Mouse (Mus musculus) liver, adult 2 months (tissue): ENCODE results near the gene Fndc7. TPM values are rescaled to one million over a fixed set of nuclear protein-coding genes. Genes with fewer than 3 reads are reported as not detected.

Experiments used
- DNase-seq: peaks from one replicate; pipeline ENCODE4 v3.0.0-alpha.2; 2011; ENCODE audit warnings: low read depth, low spot score; ENCODE audit errors: extremely low read depth
- H3K27ac ChIP-seq: fragments of 200-500 bp; replicated peaks from 2 replicates; pipeline ENCODE4 v1.5.1; 2012; ENCODE audit warnings: low read depth, mild to moderate bottlenecking, control low read depth, inconsistent platforms, low read length; ENCODE audit not compliant: insufficient read depth
- H3K27me3 ChIP-seq: fragments of 200-500 bp; 2 replicates; pipeline ENCODE4 v1.6.1; 2012; ENCODE audit warnings: mild to moderate bottlenecking, moderate library complexity, low read length, inconsistent platforms; ENCODE audit not compliant: control insufficient read depth, insufficient read depth
- H3K36me3 ChIP-seq: fragments of 200-500 bp; 2 replicates; pipeline ENCODE4 v1.6.1; 2012; ENCODE audit warnings: low read length, inconsistent platforms; ENCODE audit not compliant: control insufficient read depth, insufficient read depth
- H3K4me1 ChIP-seq: fragments of 200-500 bp; 2 replicates; pipeline ENCODE4 v1.6.1; 2011; ENCODE audit warnings: low read length; ENCODE audit not compliant: control insufficient read depth, insufficient read depth
- H3K4me3 ChIP-seq: fragments of 200-500 bp; 2 replicates; pipeline ENCODE4 v1.5.1; 2011; ENCODE audit warnings: low read depth, mild to moderate bottlenecking, control low read depth, low read length, moderate library complexity; ENCODE audit not compliant: insufficient read depth
- H3K79me2 ChIP-seq: fragments of 200-500 bp; 2 replicates; pipeline ENCODE4 v1.6.1; 2012; ENCODE audit warnings: inconsistent platforms, mild to moderate bottlenecking, low read length, moderate library complexity; ENCODE audit not compliant: control insufficient read depth, insufficient read depth
- H3K9ac ChIP-seq: fragments of 200-500 bp; 2 replicates; pipeline ENCODE4 v1.6.1; 2012; ENCODE audit warnings: low read depth, mild to moderate bottlenecking, control low read depth, inconsistent platforms, low read length
- CTCF ChIP-seq: fragments of 200-500 bp; IDR thresholded peaks from 2 replicates; pipeline ENCODE4 v1.5.1; 2011; ENCODE audit warnings: low read depth, low read length, control low read depth
- POLR2A ChIP-seq: fragments of 200-500 bp; IDR thresholded peaks from 2 replicates; pipeline ENCODE4 v1.6.1; 2011; ENCODE audit warnings: low read length, control low read depth; ENCODE audit not compliant: insufficient read depth; ENCODE audit errors: extremely low read depth
- WGBS: fragments of 180-500 bp; shearing (Covaris S2); methylation state at CpG from one replicate; pipeline ENCODE4 v1.1.7; 2018; 5-methylcytosine and 5-hydroxymethylcytosine counted together
- polyA plus RNA-seq: library from polyadenylated mRNA; depleted of rRNA; stranded (reverse); fragments of >200 nt; gene quantifications from 2 replicates; pipeline ENCODE4 v1.2.3, GENCODE M21; 2012
- total RNA-seq: library from RNA; depleted of rRNA; stranded (reverse); fragments of >200 nt; gene quantifications from 2 replicates; pipeline ENCODE4 v1.2.3, GENCODE M21; 2014

The Fndc7 gene
- total and polyA plus RNA-seq, 2 experiments, result 0.09 TPM

DNA sequence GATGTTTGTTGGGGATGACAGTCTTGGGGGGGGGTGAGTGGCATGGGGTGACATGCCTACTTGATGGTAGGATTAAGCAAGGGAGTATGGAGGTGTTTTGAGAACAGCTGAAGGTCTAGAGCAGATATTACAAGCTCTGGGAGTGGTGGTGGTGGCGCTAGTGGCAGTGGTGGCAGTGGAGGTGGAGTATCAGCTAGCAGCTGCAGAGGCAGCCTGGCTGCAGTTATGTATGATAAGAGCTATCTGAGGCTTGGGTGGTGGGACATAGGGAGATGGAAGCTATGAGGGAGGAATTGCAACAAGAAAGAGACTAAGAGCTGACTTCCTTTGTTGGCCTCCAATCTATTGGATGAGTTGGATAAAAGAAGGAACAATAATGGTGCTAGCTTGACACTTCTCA, 32.0 kb upstream of the Fndc7 start:
- Histone ChIP-seq H3K4me1 (no peaks in the 10 kb centered on the region), H3K36me3 (no peaks in the 10 kb centered on the region), H3K4me3 (no peak overlapping the region), H3K9ac (no peak overlapping the region), H3K79me2 (no peaks in the 10 kb centered on the region), H3K27ac (no peak overlapping the region), H3K27me3 (no peaks in the 10 kb centered on the region)
- 94% methylated on average over 1 of the region's 1 CpGs for WGBS
- no peak for DNase-seq
- TF ChIP-seq POLR2A (no peak), CTCF (no peak)

DNA sequence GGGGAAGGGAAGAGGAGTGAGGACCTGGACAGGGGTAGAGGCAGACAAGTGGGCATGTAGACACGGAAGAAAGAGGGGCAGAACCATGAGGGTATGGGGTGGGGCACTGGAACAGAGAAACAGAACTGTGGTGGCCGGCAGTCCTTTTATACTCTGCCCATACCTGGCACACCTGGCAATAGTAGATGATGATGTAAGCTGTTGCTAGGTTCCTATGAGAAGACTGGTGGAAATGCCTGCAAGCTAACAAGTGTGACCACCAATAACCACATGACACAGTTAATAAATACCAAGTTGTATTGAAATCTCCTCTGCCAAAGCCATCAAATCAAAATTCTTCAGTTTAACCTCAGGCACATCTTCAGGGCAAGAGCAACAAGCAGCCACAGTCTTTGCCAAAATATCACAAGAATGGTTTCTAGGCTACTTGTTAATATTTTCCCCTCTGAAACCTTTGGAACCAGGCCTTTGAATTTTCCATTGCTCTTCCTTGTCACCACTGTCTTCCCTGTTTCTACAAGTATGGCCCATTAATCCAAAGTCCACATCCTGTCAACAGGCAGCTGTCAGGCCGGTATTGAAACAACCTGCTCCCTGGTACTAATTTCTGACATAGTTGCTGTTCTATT, 30.7 kb upstream of the Fndc7 start:
- H3K27me3 ChIP-seq, result no peaks in the 10 kb centered on the region
- TF ChIP-seq CTCF (no peak), POLR2A (no peak)
- no peak for DNase-seq
- H3K4me3 ChIP-seq, result no peak overlapping the region
- H3K27ac ChIP-seq, result no peak overlapping the region
- 86% methylated on average over 3 of the region's 3 CpGs for WGBS
- H3K36me3 ChIP-seq, result no peaks in the 10 kb centered on the region
- H3K4me1 ChIP-seq, result no peaks in the 10 kb centered on the region
- H3K79me2 ChIP-seq, result no peaks in the 10 kb centered on the region
- no peak overlapping the region for H3K9ac ChIP-seq

DNA sequence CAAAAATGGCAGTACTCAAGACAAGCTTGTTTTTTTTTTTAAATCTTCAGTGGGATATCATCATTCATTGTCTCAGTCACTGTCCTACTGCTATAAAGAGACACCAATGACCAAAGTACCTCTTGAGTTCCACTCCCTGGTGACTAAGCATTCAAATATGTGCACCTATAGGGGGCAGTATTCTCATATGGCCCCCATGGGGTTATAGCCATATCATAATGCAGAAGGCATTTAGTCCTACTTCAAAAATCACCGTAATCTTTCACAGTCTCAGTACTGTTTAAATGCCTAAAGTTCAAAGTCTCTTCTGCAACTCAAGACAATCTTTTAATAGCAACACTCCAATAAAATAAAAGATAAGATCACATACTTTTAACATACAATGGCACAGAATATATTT, 29.0 kb upstream of the Fndc7 start:
- Histone ChIP-seq H3K79me2 (no peaks in the 10 kb centered on the region), H3K4me3 (no peak overlapping the region), H3K27me3 (no peaks in the 10 kb centered on the region), H3K9ac (no peak overlapping the region), H3K27ac (no peak overlapping the region), H3K4me1 (no peaks in the 10 kb centered on the region), H3K36me3 (no peaks in the 10 kb centered on the region)
- TF ChIP-seq POLR2A (no peak), CTCF (no peak)
- DNase-seq, result no peak
- WGBS, result 93% methylated on average over 1 of the region's 1 CpGs

DNA sequence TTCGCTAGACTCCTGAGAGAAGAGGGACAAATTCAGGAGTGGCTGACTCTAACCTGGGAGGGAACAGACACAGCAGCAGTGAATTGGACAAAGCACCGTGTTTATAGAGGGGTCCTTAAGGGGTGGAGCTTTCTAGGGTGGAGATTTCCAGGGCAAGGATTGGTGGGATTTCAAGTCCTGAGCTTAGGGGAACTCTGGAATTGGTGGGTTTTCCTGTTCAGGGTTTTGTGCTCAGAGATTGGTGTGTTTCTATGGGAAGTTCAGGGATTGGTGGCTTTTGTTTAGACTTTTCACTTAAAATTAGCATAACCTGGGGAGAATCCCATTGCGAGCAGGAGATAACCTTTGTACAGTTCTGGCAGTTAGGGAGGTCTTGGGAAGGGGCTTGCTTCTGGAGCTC, 28.2 kb upstream of the Fndc7 start:
- H3K36me3 ChIP-seq, result no peaks in the 10 kb centered on the region
- H3K9ac ChIP-seq, result no peak overlapping the region
- 74% methylated on average over 3 of the region's 3 CpGs for WGBS
- TF ChIP-seq CTCF, result no peak
- no peak for TF ChIP-seq POLR2A
- H3K27me3 ChIP-seq, result no peaks in the 10 kb centered on the region
- H3K27ac ChIP-seq, result no peak overlapping the region
- no peak for DNase-seq
- no peaks in the 10 kb centered on the region for H3K4me1 ChIP-seq
- no peak overlapping the region for H3K4me3 ChIP-seq
- H3K79me2 ChIP-seq, result no peaks in the 10 kb centered on the region

DNA sequence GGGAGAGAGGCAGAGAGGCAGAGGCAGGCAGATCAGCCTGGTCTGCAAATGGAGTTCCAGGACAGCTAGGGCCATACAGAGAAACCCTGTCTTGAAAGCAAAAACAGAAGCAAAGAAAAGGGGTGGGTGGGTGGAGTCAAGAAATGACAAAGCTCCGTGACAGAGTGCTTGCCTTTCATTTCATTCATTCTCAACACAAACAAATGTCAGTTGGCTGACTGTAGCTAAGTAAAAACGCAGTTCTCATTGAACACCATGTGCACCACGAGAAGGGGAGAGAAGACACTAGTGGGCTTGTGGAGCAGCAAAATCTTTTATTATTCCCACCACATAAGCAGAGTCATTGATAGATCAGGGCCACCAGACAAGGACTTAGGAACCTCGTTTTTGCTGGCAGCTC, 27.0 kb upstream of the Fndc7 start:
- H3K4me1 ChIP-seq, result peaks cover 2% of the 10 kb centered on the region; the same call in 1 of the 2 replicates
- H3K27me3 ChIP-seq, result no peaks in the 10 kb centered on the region
- H3K9ac ChIP-seq, result no peak overlapping the region

DNA sequence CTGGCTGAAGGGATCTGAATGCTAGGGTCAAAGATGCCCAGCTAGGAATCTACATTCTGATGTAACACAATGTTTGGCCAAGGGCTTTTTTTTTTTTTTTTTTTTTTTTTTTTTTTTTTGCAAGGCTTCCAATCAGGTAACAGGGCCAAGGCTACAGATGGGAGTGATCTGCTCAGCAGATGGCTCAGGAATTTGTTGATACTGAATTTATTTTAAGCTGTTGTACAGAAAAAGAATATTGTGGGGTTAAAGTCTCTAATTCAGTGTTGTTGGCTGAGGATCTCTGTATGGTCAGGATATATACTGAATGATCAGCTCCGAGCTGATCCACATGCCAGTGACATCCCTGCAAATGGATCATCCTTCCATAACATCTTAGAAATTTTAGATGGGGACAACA, 26.2 kb upstream of the Fndc7 start:
- 66% methylated on average over 1 of the region's 1 CpGs for WGBS
- H3K36me3 ChIP-seq, result no peaks in the 10 kb centered on the region
- no peak overlapping the region for H3K27ac ChIP-seq
- no peak overlapping the region for H3K9ac ChIP-seq
- DNase-seq, result peak; percentile 65
- H3K27me3 ChIP-seq, result no peaks in the 10 kb centered on the region
- TF ChIP-seq CTCF, result no peak
- no peak for TF ChIP-seq POLR2A
- peaks cover 2% of the 10 kb centered on the region; the same call in 1 of the 2 replicates for H3K4me1 ChIP-seq
- no peaks in the 10 kb centered on the region for H3K79me2 ChIP-seq
- no peak overlapping the region for H3K4me3 ChIP-seq

More for the DNA sequence above, 27.0 kb upstream of the Fndc7 start:
- TF ChIP-seq POLR2A (no peak), CTCF (no peak)
- Histone ChIP-seq H3K36me3 (no peaks in the 10 kb centered on the region), H3K79me2 (no peaks in the 10 kb centered on the region), H3K27ac (no peak overlapping the region), H3K4me3 (no peak overlapping the region)
- 63% methylated on average over 4 of the region's 4 CpGs for WGBS
- DNase-seq, result no peak
